Mouse (Mus musculus) MEL (cell line): ENCODE measurements at regions not wholly inside any gene's neighbourhood (a gene's known extent, or its start where the extent isn't known, plus 50 kb on each side); places are given as distances from the start of the nearest gene placed in this dataset.

ENCODE experiments used
- CHD1 ChIP-seq: IDR thresholded peaks from 2 replicates; pipeline ENCODE4 v1.6.1; 2012; ENCODE audit warnings: low read depth, mild to moderate bottlenecking, inconsistent platforms, low read length, improper control_type of control experiment
- CHD2 ChIP-seq: IDR thresholded peaks from 2 replicates; pipeline ENCODE4 v1.6.1; 2011; ENCODE audit warnings: low read length, improper control_type of control experiment
- CTCF ChIP-seq, 3 experiments: IDR thresholded peaks in 2 of 3; conservative IDR thresholded peaks in 1 of 3; 2 replicates each; pipeline ENCODE4 v1.5.1; 2011 to 2012; ENCODE audit warnings: low read length in 3 of 3, low read depth in 2 of 3, mild to moderate bottlenecking in 2 of 3, improper control_type of control experiment in 1 of 3, inconsistent platforms in 1 of 3, mixed read lengths in 1 of 3, moderate library complexity in 1 of 3; ENCODE audit not compliant: control insufficient read depth in 1 of 3, insufficient read depth in 1 of 3, poor library complexity in 1 of 3, severe bottlenecking in 1 of 3
- E2F4 ChIP-seq: IDR thresholded peaks from 2 replicates; pipeline ENCODE4 v1.6.1; 2011; ENCODE audit warnings: low read depth, low read length, improper control_type of control experiment, borderline replicate concordance
- HCFC1 ChIP-seq: IDR thresholded peaks from 2 replicates; pipeline ENCODE4 v1.6.1; 2012; ENCODE audit warnings: low read depth, mild to moderate bottlenecking, inconsistent platforms, low read length, improper control_type of control experiment, moderate library complexity
- MAZ ChIP-seq: IDR thresholded peaks from 2 replicates; pipeline ENCODE4 v1.6.1; 2012; ENCODE audit warnings: low read depth, mild to moderate bottlenecking, inconsistent platforms, low read length, improper control_type of control experiment
- MXI1 ChIP-seq: IDR thresholded peaks from 2 replicates; pipeline ENCODE4 v1.6.1; 2011; ENCODE audit warnings: mild to moderate bottlenecking, low read depth, low read length, improper control_type of control experiment
- NELFE ChIP-seq: IDR thresholded peaks from 2 replicates; pipeline ENCODE4 v1.6.1; 2011; ENCODE audit warnings: low read depth, low read length, improper control_type of control experiment
- POLR2A ChIP-seq, 2 experiments: IDR thresholded peaks; 2 replicates each; pipeline ENCODE4 v1.6.1; 2011 to 2012; ENCODE audit warnings: low read length in 2 of 2, mild to moderate bottlenecking in 2 of 2, control low read depth in 1 of 2, improper control_type of control experiment in 1 of 2, low read depth in 1 of 2, moderate library complexity in 1 of 2; ENCODE audit not compliant: control insufficient read depth in 1 of 2, insufficient read depth in 1 of 2, poor library complexity in 1 of 2
- TBP ChIP-seq: IDR thresholded peaks from 2 replicates; pipeline ENCODE4 v1.8.0; 2011; ENCODE audit warnings: low read depth, low read length, improper control_type of control experiment
- USF1 ChIP-seq: IDR thresholded peaks from 2 replicates; pipeline ENCODE4 v1.6.1; 2014; ENCODE audit warnings: low read depth, mild to moderate bottlenecking, inconsistent platforms, low read length, improper control_type of control experiment, moderate library complexity
- ZC3H11A ChIP-seq: IDR thresholded peaks from 2 replicates; pipeline ENCODE4 v1.6.1; 2012; ENCODE audit warnings: low read depth, mild to moderate bottlenecking, inconsistent platforms, low read length, improper control_type of control experiment
- ZNF384 ChIP-seq: IDR thresholded peaks from 2 replicates; pipeline ENCODE4 v1.6.1; 2012; ENCODE audit warnings: low read depth, mild to moderate bottlenecking, inconsistent platforms, low read length, improper control_type of control experiment

- TF ChIP-seq CTCF (IDR thresholded peaks at IDR 0.05 in 2 of 3, conservative IDR thresholded peaks at IDR 0.05 in 1 of 3; ENCODE audit: control insufficient read depth in 1 of 3, insufficient read depth in 1 of 3, low read depth in 2 of 3, low read length in 3 of 3, poor library complexity in 1 of 3, severe bottlenecking in 1 of 3) (no peak), ZC3H11A (no peak), HCFC1 (no peak), MXI1 (no peak), MAZ (no peak), USF1 (no peak), POLR2A (IDR thresholded peaks at IDR 0.05; ENCODE audit: control insufficient read depth in 1 of 2, insufficient read depth in 1 of 2, low read depth in 1 of 2, low read length in 2 of 2, poor library complexity in 1 of 2) (no peak), CHD1 (no peak), E2F4 (no peak), TBP (no peak), NELFE (no peak), ZNF384 (no peak), CHD2 (no peak)
Measured at GRCm38 (mm10) chr16:9094201-9094600, 264.3 kb downstream of the 1810013L24Rik start.
